12 mouse cellular contexts compared by ENCODE assay signal in genomic region chr4:70391760-70392372, GRCm38 (mm10). TPM values are rescaled to one million over a fixed set of nuclear protein-coding genes. Genes with fewer than 3 reads are reported as not detected.
DNase-seq lines count a peak whose midpoint lies in the region; ATAC-seq and TF ChIP-seq lines count a peak whose summit lies in the region.
"Had no signal": no experiment of that assay in that cellular context is flagged by ENCODE, and none has a peak within 500 bp of the region (broad histone marks: within the 10 kb centered on the region; RNA-seq: fewer than 3 reads in every experiment).

No protein-coding gene starts in this region.

- peaks cover 10% of the 10 kb centered on the region for H3K4me1 ChIP-seq in neural tube, embryonic 13.5 days (replicated peaks)
- H3K4me1 ChIP-seq in limb, embryonic 14.5 days (ENCODE audit: control insufficient read depth, insufficient read depth, low read length): peaks cover 11% of the 10 kb centered on the region; the same call in 1 of the 2 replicates

- no peaks in the 10 kb centered on the region for H3K27me3 ChIP-seq in neural tube, embryonic 13.5 days
- H3K27me3 ChIP-seq in limb, embryonic 14.5 days (ENCODE audit: control insufficient read depth, insufficient read depth, low read length): no peaks in the 10 kb centered on the region

- peak overlapping the region; percentile 52; the same call in 1 of the 2 replicates for H3K27ac ChIP-seq in neural tube, embryonic 13.5 days (replicated peaks)
- no peak overlapping the region for H3K27ac ChIP-seq in limb, embryonic 14.5 days (replicated peaks; ENCODE audit: low read depth, low read length)
- H3K27ac ChIP-seq: hindbrain, embryonic 14.5 days had no signal

- peaks cover 4% of the 10 kb centered on the region for H3K36me3 ChIP-seq in neural tube, embryonic 13.5 days
- no peaks in the 10 kb centered on the region for H3K36me3 ChIP-seq in limb, embryonic 14.5 days (ENCODE audit: control insufficient read depth, insufficient read depth, low read length)

- TF ChIP-seq POLR2A in limb, embryonic 14.5 days (IDR thresholded peaks at IDR 0.05; ENCODE audit: borderline replicate concordance, extremely low read depth, insufficient read depth, insufficient read length): no peak

- no peak for ATAC-seq in neural tube, embryonic 13.5 days (ENCODE audit: low read depth)
- no peak for ATAC-seq in limb, embryonic 14.5 days (ENCODE audit: low FRiP score, low read depth)

- 85% methylated on average over 11 of the region's 11 CpGs for WGBS in neural tube, embryonic 13.5 days
- WGBS in limb, embryonic 14.5 days: 72% methylated on average over 11 of the region's 11 CpGs

- DNase-seq in gastrocnemius, adult 18-20 months (ENCODE audit: low spot score): peak; percentile 58
- DNase-seq in gastrocnemius, postnatal 10 days: no peak
- no peak for DNase-seq in neural tube, embryonic 10.5 days (ENCODE audit: extremely low spot score, low spot score)
- DNase-seq in limb, embryonic 14.5 days (ENCODE audit: low spot score): peak; percentile 48
- DNase-seq in telencephalon, adult 2 months (ENCODE audit: low read depth, low spot score): peak; percentile 47
- no peak for DNase-seq in cerebellum, adult 9-10 months
- no peak for DNase-seq in kidney, adult 18-20 months
- DNase-seq: adrenal gland, postnatal 14 days; cerebellum, postnatal 10 days; liver had no signal

- no peak overlapping the region for H3K9ac ChIP-seq in neural tube, embryonic 13.5 days
- no peak overlapping the region for H3K9ac ChIP-seq in limb, embryonic 14.5 days (ENCODE audit: low read depth, low read length, severe bottlenecking)
- H3K9ac ChIP-seq: hindbrain, embryonic 14.5 days had no signal

- H3K9me3 ChIP-seq in neural tube, embryonic 13.5 days: no peaks in the 10 kb centered on the region
- H3K9me3 ChIP-seq in limb, embryonic 14.5 days (ENCODE audit: control insufficient read depth, low read length): no peaks in the 10 kb centered on the region

- H3K4me3 ChIP-seq in neural tube, embryonic 13.5 days: no peak overlapping the region
- H3K4me3 ChIP-seq in limb, embryonic 14.5 days (replicated peaks; ENCODE audit: low read length): no peak overlapping the region

- H3K4me2 ChIP-seq in neural tube, embryonic 13.5 days: no peak overlapping the region
- no peak overlapping the region for H3K4me2 ChIP-seq in limb, embryonic 14.5 days (replicated peaks; ENCODE audit: low read depth, low read length, severe bottlenecking)
- H3K4me2 ChIP-seq: hindbrain, embryonic 14.5 days had no signal

RNA-seq across cellular contexts. Expression of gene Cdk5rap2, which starts 18.4 kb away (rescaled TPM):
- total RNA-seq in gastrocnemius, adult 18-20 months (2021): 1 to 10 TPM; 7.0 to 7.4 TPM
- total RNA-seq in gastrocnemius, postnatal 10 days (2021): 10 to 100 TPM in 1 of 2 experiments, 1 to 10 TPM in 1; 8.1 to 10.8 TPM
- polyA plus RNA-seq in neural tube, embryonic 13.5 days (2015; fragmentation: Nextera tagmentation; extraction: Ambion mirVana): 9.8 and 10.6 TPM in 2 replicates
- 15.4 and 18.7 TPM in 2 replicates for polyA plus RNA-seq in limb, embryonic 14.5 days (2012; rRNA removed)
- polyA plus RNA-seq in limb, embryonic 14.5 days (2014; fragmentation: Nextera tagmentation; extraction: Ambion mirVana): 19.2 and 24.2 TPM in 2 replicates

Comparison
In these comparisons a context has a peak if more than half of its experiments do, and no peak if none do; other contexts are left out.
1. DNase-seq: peak in gastrocnemius, adult 18-20 months (single experiment), limb, embryonic 14.5 days (single experiment) and telencephalon, adult 2 months (single experiment); none in gastrocnemius, postnatal 10 days (single experiment), neural tube, embryonic 10.5 days (single experiment), cerebellum, adult 9-10 months (single experiment) and kidney, adult 18-20 months (single experiment).